Mouse (Mus musculus): ENCODE measurements around the gene Lrrk1. TPM values are rescaled to one million over a fixed set of nuclear protein-coding genes. Genes with fewer than 3 reads are reported as not detected.

Lrrk1 gene
- polyA plus RNA-seq, 1 experiment from 2014 or later, result 6.5 TPM

DNA sequence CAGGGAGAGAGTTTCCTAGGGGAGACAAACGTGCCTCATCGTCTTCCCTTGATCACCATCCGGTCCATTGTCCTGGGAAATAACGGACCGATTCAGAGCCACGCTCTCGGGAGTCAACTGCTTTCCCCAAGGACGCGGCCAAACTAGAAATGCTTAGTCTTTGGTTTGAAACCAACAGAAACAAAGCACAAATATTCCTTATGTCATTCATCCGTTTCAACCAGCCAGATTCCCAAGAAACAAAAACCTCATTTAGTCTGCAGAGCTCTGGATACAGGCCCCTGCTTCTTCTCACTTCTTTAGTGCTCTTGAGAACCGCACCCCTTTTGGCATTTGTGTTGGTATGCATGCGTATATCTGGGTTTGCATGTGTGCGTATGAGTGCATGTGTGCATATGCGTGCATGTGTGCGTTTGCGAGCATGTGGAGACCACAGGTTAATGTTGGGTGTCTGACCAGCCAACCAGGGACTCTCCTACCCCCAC, 82.4 kb downstream of the Lrrk1 start:
- no peak overlapping the region for H3K4me2 ChIP-seq
- no peaks in the 10 kb centered on the region for H3K9me3 ChIP-seq
- H3K9ac ChIP-seq, result no peak overlapping the region
- 77% methylated on average over 16 of the region's 16 CpGs for WGBS
- H3K36me3 ChIP-seq, result no peaks in the 10 kb centered on the region
- ATAC-seq (ENCODE audit: low read depth), result no peak
- no peak overlapping the region for H3K27ac ChIP-seq (replicated peaks)
- no peaks in the 10 kb centered on the region; the same call in 1 of the 2 replicates for H3K4me1 ChIP-seq (replicated peaks)
- H3K27me3 ChIP-seq, result no peaks in the 10 kb centered on the region
- H3K4me3 ChIP-seq, result no peak overlapping the region

DNA sequence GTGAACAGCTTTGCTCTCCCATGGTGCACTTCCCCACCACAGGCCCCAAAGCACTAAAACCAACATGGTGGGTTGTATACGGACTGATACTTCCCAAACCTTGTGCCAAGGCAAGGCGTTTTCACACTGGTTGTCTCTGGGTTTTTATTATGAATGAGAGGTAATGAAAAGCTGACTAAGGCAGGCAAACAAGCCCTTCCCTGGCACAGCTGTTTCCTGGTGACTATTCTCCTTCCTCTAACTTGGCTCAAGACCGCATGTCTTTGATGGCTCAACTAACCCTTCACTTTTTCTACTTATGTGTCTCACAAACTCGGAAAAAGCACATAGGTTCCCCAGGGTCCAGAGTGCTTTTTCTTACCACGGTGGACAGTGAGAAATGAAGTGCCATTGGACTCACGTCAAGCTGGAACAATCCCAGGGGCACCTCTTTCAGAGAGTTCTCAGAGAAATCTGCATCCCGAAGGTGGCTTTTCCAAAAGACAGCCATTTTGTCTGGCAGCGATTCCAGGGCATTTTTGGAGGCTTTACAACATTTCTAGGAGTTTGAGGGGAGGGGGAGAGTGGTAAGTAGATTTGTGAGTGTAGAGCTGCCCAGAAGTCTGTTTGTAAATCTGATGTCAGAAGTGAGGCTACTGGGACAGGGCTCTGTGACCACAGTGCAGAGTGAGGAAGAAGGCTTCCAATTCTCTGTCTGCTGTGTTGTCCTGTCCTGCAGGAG, 83.0 kb downstream of the Lrrk1 start:
- WGBS, result 79% methylated on average over 8 of the region's 8 CpGs

DNA sequence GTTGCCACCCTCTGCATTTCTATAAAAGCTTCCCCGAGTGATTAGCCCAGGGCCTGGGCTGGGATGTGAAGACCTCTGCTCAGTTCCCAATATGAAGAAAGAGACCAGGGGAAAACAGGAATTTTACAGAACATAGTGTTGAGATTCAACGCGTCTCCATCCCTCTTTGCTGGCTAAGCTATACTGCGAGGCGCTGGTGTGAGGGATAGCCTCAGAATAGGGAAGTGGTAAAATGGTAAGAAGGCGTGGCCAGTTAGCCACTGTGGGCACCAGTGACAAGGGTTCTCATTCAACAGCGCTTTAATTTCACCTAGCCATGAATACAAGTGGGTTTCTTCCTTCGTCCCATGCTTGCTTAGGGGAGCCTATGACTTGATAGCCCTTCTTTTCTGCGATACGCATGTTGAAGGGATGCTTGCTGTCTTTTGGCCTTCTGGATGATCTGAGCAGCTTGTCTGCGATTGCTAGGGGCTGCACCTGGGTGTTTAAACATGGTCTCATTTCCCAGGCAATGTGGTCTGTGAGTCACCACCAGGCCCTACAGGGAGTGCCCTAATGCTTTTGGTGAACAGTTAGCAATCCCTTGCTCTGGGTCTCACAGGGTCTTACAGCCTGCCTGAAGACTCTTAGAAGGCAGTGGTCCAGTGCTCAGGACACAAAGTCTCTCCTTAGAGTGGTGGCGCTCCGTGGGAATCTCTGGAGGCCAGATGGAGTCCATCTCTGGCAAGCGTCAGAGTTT, 84.1 kb downstream of the Lrrk1 start:
- 92% methylated on average over 14 of the region's 14 CpGs for WGBS
- H3K36me3 ChIP-seq, result no peaks in the 10 kb centered on the region
- no peak overlapping the region for H3K4me2 ChIP-seq
- no peak overlapping the region for H3K4me3 ChIP-seq
- no peaks in the 10 kb centered on the region for H3K27me3 ChIP-seq
- no peaks in the 10 kb centered on the region; the same call in 1 of the 2 replicates for H3K4me1 ChIP-seq (replicated peaks)
- ATAC-seq (ENCODE audit: low read depth), result no peak
- H3K9me3 ChIP-seq, result no peaks in the 10 kb centered on the region
- no peak overlapping the region for H3K9ac ChIP-seq
- H3K27ac ChIP-seq (replicated peaks), result no peak overlapping the region

More for the DNA sequence above, 83.0 kb downstream of the Lrrk1 start:
- no peaks in the 10 kb centered on the region for H3K27me3 ChIP-seq
- no peaks in the 10 kb centered on the region for H3K36me3 ChIP-seq
- no peaks in the 10 kb centered on the region for H3K9me3 ChIP-seq
- no peak overlapping the region for H3K9ac ChIP-seq
- H3K4me3 ChIP-seq, result no peak overlapping the region
- no peak overlapping the region for H3K27ac ChIP-seq (replicated peaks)
- ATAC-seq (ENCODE audit: low read depth), result no peak
- H3K4me2 ChIP-seq, result no peak overlapping the region
- no peaks in the 10 kb centered on the region; the same call in 1 of the 2 replicates for H3K4me1 ChIP-seq (replicated peaks)

DNA sequence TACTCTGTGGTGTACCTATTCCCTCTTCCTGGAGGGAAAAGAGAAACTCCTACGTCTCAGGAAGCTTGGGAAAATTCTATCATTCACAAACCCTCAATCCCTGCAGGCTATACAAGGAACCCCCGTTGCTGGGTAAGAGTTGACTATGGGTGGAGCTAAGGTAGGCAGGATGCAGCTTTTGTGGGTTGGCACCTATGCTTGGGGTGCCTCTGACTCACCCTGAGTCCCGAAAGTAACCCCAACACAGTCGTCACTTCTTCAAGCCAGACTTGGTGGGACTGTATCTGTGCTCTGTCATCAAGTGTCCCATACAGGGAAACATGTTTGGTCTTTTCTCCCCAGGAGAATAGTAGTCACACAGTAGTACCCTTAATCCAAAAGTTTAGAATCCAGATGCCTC, 86.7 kb downstream of the Lrrk1 start:
- ATAC-seq (ENCODE audit: low read depth), result no peak
- no peak overlapping the region for H3K4me2 ChIP-seq
- H3K9me3 ChIP-seq, result no peaks in the 10 kb centered on the region
- no peaks in the 10 kb centered on the region for H3K36me3 ChIP-seq
- 74% methylated on average over 4 of the region's 4 CpGs for WGBS
- H3K9ac ChIP-seq, result no peak overlapping the region
- H3K27me3 ChIP-seq, result no peaks in the 10 kb centered on the region
- H3K4me1 ChIP-seq (replicated peaks), result peaks cover 16% of the 10 kb centered on the region
- no peak overlapping the region for H3K27ac ChIP-seq (replicated peaks)
- H3K4me3 ChIP-seq, result no peak overlapping the region

DNA sequence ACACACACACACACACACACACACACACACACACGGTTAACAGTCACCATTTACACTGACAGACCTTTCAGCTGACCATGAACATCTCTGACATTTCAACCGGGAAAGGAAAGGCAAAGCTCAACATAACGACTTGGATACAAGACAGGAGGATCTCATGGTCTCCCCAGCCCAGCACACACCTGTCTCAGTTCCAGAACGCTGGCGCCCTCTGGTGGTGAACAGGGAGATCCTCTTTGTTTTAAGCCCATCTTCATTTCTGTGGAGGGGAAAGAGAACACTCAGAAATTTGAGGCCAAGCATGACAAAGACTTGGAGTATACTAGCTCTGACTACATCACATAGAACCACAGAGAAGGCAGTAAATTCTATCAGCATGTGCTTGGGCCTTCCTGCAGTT, 87.5 kb downstream of the Lrrk1 start:
- Histone ChIP-seq H3K9ac (no peak overlapping the region), H3K4me1 (replicated peaks) (peaks cover 16% of the 10 kb centered on the region), H3K36me3 (no peaks in the 10 kb centered on the region), H3K27me3 (no peaks in the 10 kb centered on the region), H3K27ac (replicated peaks) (no peak overlapping the region), H3K4me2 (no peak overlapping the region), H3K4me3 (no peak overlapping the region), H3K9me3 (no peaks in the 10 kb centered on the region)
- 12% methylated on average over 5 of the region's 5 CpGs for WGBS
- ATAC-seq (ENCODE audit: low read depth), result peak; percentile 69

DNA sequence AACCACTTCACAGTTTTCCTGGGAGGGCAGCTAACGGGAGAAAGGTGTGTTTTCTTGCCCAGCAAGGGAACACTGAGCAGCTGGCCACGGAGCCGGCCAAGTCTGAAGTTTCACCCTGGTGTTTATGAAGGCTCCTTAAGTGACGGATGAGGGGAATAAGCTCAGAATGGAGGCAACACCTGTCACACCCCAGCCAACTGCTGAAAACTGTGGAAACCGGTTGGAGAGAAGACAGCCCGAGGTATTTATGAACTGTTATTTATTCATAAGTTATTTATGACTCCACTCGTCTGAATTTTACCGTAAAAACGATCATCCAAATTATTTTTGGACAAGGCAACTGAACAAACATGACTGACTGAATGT, 90.5 kb downstream of the Lrrk1 start:
- ATAC-seq (ENCODE audit: low read depth), result no peak
- Histone ChIP-seq H3K27ac (replicated peaks) (no peak overlapping the region; the same call in 1 of the 2 replicates), H3K4me1 (replicated peaks) (peaks cover 16% of the 10 kb centered on the region), H3K4me3 (no peak overlapping the region), H3K4me2 (no peak overlapping the region), H3K9me3 (no peaks in the 10 kb centered on the region), H3K9ac (no peak overlapping the region), H3K27me3 (no peaks in the 10 kb centered on the region), H3K36me3 (0 out of 2 replicates have a peak, but pooled peaks cover 3% of the 10 kb centered on the region)
- 62% methylated on average over 9 of the region's 9 CpGs for WGBS

DNA sequence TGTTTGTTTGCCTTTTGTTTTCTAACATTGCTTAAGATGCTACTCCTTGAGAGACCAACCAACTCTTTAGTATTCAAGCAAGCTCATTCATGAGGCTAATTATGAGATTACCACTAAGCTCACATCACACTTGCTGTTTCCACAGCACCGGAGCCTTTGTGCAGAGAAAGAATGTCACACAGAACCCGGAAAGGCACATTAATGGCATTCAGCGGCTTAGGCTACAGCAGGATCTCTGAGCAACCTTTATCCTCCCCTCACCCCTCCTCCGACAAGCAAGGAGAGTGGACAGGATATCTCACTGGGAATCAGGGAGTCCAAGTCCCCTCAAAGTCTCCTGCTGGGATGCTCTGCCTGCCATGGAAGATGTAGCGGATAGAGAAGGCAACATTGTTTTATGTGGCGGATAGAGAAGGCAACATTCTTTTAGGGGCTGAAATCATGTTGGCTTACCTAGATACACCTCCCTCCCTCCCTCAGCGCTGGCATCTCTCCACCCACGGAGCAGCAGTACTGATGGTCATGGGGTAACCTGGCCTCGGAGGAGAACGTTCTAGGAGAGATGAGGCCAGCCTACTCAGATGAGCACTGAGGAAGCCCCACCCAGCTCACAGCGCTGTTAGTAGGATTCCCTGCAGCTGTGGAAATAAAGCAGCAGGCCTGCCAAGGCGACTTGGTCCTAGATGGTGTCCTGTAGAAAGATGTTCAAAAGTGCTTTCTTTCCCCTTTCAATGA, 91.1 kb downstream of the Lrrk1 start:
- Histone ChIP-seq H3K27ac (replicated peaks) (no peak overlapping the region; the same call in 1 of the 2 replicates), H3K4me2 (no peak overlapping the region), H3K9me3 (no peaks in the 10 kb centered on the region), H3K36me3 (0 out of 2 replicates have a peak, but pooled peaks cover 3% of the 10 kb centered on the region), H3K4me3 (no peak overlapping the region), H3K9ac (0 out of 2 replicates have a peak overlapping the region, but pooled peaks have one; percentile 5), H3K4me1 (replicated peaks) (peaks cover 16% of the 10 kb centered on the region), H3K27me3 (no peaks in the 10 kb centered on the region)
- WGBS, result 53% methylated on average over 12 of the region's 12 CpGs
- ATAC-seq (ENCODE audit: low read depth), result no peak; the same call in 1 of the 2 replicates

DNA sequence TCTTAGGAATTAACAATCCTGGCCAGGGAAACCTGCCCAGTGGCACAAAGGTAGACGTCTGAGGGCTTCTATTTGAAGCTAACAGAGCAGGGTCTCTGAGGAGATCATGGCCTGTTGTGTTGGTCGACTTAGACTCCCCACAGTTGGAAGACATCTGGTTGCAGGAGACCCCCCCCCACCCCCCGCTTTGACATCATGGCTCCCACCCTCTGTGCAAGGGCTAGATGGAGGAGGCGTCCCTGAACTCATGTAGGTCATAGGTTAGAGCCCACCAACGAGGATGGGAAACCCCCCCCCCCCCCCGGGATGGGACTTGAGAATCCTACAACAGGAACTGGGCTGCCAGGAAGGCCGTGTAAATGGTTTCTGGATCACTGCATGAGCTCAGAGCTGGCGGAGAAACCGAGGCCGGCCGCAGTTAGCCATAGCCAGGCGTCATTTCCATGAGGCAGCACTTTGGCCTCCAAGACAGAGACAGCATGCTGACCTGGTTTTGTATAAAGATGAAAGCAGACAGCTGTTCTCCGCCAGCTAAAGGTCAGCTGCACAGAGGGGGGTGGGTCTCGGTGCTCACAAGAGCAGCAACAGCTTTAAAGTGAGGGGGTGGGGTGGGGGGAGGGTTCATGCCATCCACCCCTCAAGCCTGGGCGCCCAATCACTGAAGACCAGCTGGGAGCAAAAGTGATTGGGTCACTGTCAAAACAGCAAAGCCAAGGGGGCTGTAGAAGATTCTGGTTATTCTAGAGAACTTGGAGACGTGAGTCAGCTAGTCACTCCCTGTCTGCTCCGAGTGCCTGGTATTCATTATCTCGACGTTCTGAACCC, 95.4 kb downstream of the Lrrk1 start:
- Histone ChIP-seq H3K4me2 (no peak overlapping the region), H3K4me1 (replicated peaks) (peaks cover 9% of the 10 kb centered on the region), H3K27me3 (no peaks in the 10 kb centered on the region), H3K27ac (replicated peaks) (no peak overlapping the region), H3K4me3 (no peak overlapping the region), H3K9me3 (no peaks in the 10 kb centered on the region), H3K9ac (no peak overlapping the region), H3K36me3 (0 out of 2 replicates have a peak, but pooled peaks cover 3% of the 10 kb centered on the region)
- no peak for ATAC-seq (ENCODE audit: low read depth)
- WGBS, result 47% methylated on average over 19 of the region's 19 CpGs

DNA sequence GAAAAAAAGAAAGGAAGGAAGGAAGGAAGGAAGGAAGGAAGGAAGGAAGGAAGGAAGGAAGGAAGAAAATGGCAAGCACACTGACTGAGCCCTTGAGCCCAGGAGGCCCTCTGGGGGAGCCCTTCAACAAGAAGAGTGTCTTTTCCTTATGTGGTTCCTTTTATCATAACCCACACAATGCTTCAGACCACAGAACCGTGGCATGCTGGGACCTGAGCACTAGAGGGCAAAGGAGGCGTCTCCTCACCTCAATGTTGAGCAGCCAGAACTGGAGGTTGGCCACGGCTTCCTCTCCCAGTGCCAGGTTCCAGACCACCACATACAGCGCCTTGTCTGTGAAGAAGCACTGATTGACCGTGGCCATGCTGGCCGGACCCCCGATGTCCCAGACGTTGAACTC, 96.1 kb downstream of the Lrrk1 start:
- no peak overlapping the region for H3K9ac ChIP-seq
- H3K4me2 ChIP-seq, result no peak overlapping the region
- no peak overlapping the region for H3K27ac ChIP-seq (replicated peaks)
- no peak overlapping the region for H3K4me3 ChIP-seq
- H3K36me3 ChIP-seq, result 0 out of 2 replicates have a peak, but pooled peaks cover 3% of the 10 kb centered on the region
- 89% methylated on average over 8 of the region's 8 CpGs for WGBS
- peaks cover 2% of the 10 kb centered on the region for H3K4me1 ChIP-seq (replicated peaks)
- ATAC-seq (ENCODE audit: low read depth), result no peak
- no peaks in the 10 kb centered on the region for H3K27me3 ChIP-seq
- no peaks in the 10 kb centered on the region for H3K9me3 ChIP-seq

DNA sequence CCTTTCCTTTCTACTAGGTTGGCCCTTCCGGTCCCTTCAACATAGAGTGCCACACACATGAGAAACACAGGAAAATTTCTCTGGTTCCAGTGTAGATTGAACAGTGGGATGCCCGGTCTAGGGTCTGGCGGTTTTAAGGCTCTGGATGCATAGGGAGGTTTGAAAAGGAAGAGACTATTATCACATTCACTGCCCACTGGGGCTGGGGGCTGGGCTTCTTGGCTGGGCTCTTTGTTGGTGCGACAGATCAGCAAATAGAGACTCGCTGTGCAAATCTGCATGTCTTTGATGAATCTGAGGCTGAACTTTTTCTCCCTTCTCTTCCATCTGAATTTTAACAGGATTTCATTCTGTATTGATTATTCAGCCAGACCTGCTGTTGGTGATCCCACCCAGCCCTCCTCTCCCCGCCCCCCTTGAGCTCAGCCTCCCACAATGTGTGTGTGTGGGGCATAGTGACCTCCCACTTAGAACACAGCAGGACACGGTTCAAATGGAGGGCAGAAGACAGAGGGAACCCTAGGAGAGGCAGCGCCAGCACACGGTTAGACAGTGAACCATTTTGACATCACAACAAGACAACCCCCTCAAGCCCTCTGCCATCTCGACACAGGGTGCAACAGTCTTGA, 105.1 kb downstream of the Lrrk1 start:
- peaks cover 24% of the 10 kb centered on the region for H3K4me1 ChIP-seq (replicated peaks)
- H3K4me2 ChIP-seq, result peak overlapping the region; percentile 3; the same call in 1 of the 2 replicates
- peak overlapping the region; percentile 55 for H3K27ac ChIP-seq (replicated peaks)
- no peaks in the 10 kb centered on the region for H3K9me3 ChIP-seq
- no peaks in the 10 kb centered on the region for H3K27me3 ChIP-seq
- H3K9ac ChIP-seq, result no peak overlapping the region
- no peaks in the 10 kb centered on the region for H3K36me3 ChIP-seq
- peak; percentile 85 for ATAC-seq (ENCODE audit: low read depth)
- H3K4me3 ChIP-seq, result no peak overlapping the region
- 8% methylated on average over 10 of the region's 10 CpGs for WGBS

DNA sequence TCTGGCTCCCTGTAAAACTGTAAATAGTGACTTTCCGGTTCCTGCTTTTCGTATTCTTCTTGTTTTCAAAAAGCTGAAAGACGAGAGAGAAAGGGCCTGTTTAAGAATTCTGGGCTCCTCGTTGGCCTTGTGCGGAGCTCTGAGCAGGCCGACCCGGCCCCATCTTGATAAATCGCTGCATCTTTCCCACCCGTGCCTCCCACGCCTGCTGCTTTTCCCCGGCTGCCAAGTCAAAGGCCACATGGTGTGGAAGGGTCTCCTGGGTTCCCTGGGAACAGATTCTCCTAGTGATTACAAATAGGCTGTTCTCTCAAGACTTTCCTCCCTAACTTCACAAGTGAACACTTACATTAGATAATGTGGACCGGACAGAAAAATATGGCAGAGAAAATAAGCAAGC, 105.9 kb downstream of the Lrrk1 start:
- Histone ChIP-seq H3K9me3 (no peaks in the 10 kb centered on the region), H3K27me3 (no peaks in the 10 kb centered on the region), H3K36me3 (no peaks in the 10 kb centered on the region), H3K9ac (no peak overlapping the region), H3K4me2 (no peak overlapping the region), H3K27ac (replicated peaks) (peak overlapping the region; percentile 46), H3K4me1 (replicated peaks) (peaks cover 24% of the 10 kb centered on the region), H3K4me3 (no peak overlapping the region)
- WGBS, result 48% methylated on average over 12 of the region's 12 CpGs
- ATAC-seq (ENCODE audit: low read depth), result no peak
